Mouse (Mus musculus) inflammation-experienced regulatory T-cells (primary cell): ENCODE measurements around the gene Sirpb1b. TPM values are rescaled to one million over a fixed set of nuclear protein-coding genes. Genes with fewer than 3 reads are reported as not detected.

ENCODE experiments used
- polyA plus RNA-seq, 2 experiments: library from polyadenylated mRNA; unstranded; fragments of 100-300 nt; shearing (Covaris generic); gene quantifications; one replicate each; pipeline ENCODE4 v1.2.1; 2017

Sirpb1b gene
- polyA plus RNA-seq, result under 1 TPM in 1 of 2 experiments, not detected in 1; 0.22 TPM

DNA sequence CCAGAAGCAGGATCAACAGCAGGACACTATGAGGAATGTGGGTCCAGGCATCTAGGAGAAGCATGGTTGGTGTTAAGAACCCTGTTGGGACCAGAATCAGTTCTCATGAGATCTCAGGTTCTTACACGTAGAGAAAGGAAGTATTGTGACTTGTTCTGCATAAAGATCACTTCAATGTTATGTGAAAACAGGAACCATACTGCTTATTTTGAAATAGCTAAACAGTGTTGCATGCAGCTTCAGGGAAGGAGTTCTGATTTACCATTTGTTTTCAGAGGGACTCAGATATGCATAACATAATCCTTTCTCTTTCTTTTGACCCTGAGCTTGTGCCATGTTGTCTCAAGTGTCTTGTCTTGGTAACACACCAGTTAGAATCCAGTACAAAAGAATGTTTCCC is at the start of gene Sirpb1b:
Gene Sirpb1b (minus strand): TSS at position 179 of the 400 bp plus-strand sequence.

Other genes with a start within 250 kb of the Sirpb1b start
- gene Gm9733, start 242.8 kb downstream of the Sirpb1b start, polyA plus RNA-seq, result under 1 TPM in 1 of 2 experiments, not detected in 1; 0.95 TPM
- gene Sirpb1a, start 148.5 kb downstream of the Sirpb1b start, polyA plus RNA-seq, result under 1 TPM in 1 of 2 experiments, not detected in 1; 0.89 TPM